Mouse (Mus musculus) neutrophil, adult 5-6 weeks (primary cell): ENCODE results near the gene Akap11. TPM values are rescaled to one million over a fixed set of nuclear protein-coding genes. Genes with fewer than 3 reads are reported as not detected.
"Not testable (repeated sequence)": the region's sequence is repeated elsewhere in the genome, so short reads cannot be mapped to it uniquely, and the experiment has no call there.

Source experiments
- ATAC-seq: fragments of 151-379, 151-347 bp; 2 replicates; pipeline ENCODE4 v1.8.0; 2017; ENCODE audit warnings: mild to moderate bottlenecking, moderate TSS enrichment; ENCODE audit not compliant: insufficient number of reproducible peaks, poor library complexity, low FRiP score, severe bottlenecking; ENCODE audit errors: extremely low read depth
- total RNA-seq: library from RNA; stranded (forward); fragments of 200-1000 nt; gene quantifications from 2 replicates; pipeline ENCODE4 v1.2.3, GENCODE M21; 2017

The Akap11 gene
- total RNA-seq, result 27.7 and 41.3 TPM in 2 replicates

GRCm38 (mm10) chr14:78536281-78537165 is at the start of gene Akap11:
Akap11 (minus strand) TSS chr14:78536808.
- ATAC-seq, result peak; percentile 89

- ATAC-seq, result no peak
These were observed 47.6 kb upstream of the Akap11 start for GRCm38 (mm10) chr14:78584222-78584621.

GRCm38 (mm10) chr14:78583168-78583567 is 46.6 kb upstream of the Akap11 start:
- no peak for ATAC-seq

- no peak for ATAC-seq
These were observed 39.3 kb upstream of the Akap11 start for GRCm38 (mm10) chr14:78575899-78576298.

- no peak for ATAC-seq
These were observed 31.8 kb upstream of the Akap11 start for GRCm38 (mm10) chr14:78568410-78568809.

GRCm38 (mm10) chr14:78566431-78566830 is 29.8 kb upstream of the Akap11 start:
- ATAC-seq, result no peak

GRCm38 (mm10) chr14:78564292-78564691 is 27.7 kb upstream of the Akap11 start:
- ATAC-seq, result no peak

- no peak for ATAC-seq
These were observed 26.6 kb upstream of the Akap11 start for GRCm38 (mm10) chr14:78563211-78563610.

- no peak for ATAC-seq
These were observed 25.5 kb upstream of the Akap11 start for GRCm38 (mm10) chr14:78562121-78562520.

GRCm38 (mm10) chr14:78559042-78559441 is 22.4 kb upstream of the Akap11 start:
- ATAC-seq, result no peak

- not testable (repeated sequence) for ATAC-seq
These were observed 18.2 kb upstream of the Akap11 start for GRCm38 (mm10) chr14:78554830-78555229.

- ATAC-seq, result no peak
These were observed 17.1 kb upstream of the Akap11 start for GRCm38 (mm10) chr14:78553661-78554060.

GRCm38 (mm10) chr14:78548807-78549206 is 12.2 kb upstream of the Akap11 start:
- ATAC-seq, result no peak

GRCm38 (mm10) chr14:78541319-78541718 is 4.7 kb upstream of the Akap11 start:
- no peak for ATAC-seq

- ATAC-seq, result no peak
These were observed 3.2 kb upstream of the Akap11 start for GRCm38 (mm10) chr14:78539821-78540220.

- ATAC-seq, result no peak
These were observed 2.1 kb upstream of the Akap11 start for GRCm38 (mm10) chr14:78538572-78539320.

GRCm38 (mm10) chr14:78537551-78537950 is 943 bp upstream of the Akap11 start:
- ATAC-seq, result no peak

- no peak for ATAC-seq
These were observed 1.2 kb downstream of the Akap11 start for GRCm38 (mm10) chr14:78535366-78535765.

GRCm38 (mm10) chr14:78534651-78535050 is 2.0 kb downstream of the Akap11 start:
- no peak for ATAC-seq

GRCm38 (mm10) chr14:78533701-78534100 is 2.9 kb downstream of the Akap11 start:
- no peak for ATAC-seq
